Mouse (Mus musculus) cortical plate, adult 2 months (tissue): ENCODE results near the gene Copz2. TPM values are rescaled to one million over a fixed set of nuclear protein-coding genes. Genes with fewer than 3 reads are reported as not detected.
A peak's percentile ranks its signal among the peaks of the same experiment; 100 is the strongest.
"Not testable (repeated sequence)": the region's sequence is repeated elsewhere in the genome, so short reads cannot be mapped to it uniquely, and the experiment has no call there.

Experiments used
- H3K27ac ChIP-seq: fragments of 200-500 bp; 2 replicates; pipeline ENCODE4 v1.5.1; 2012; ENCODE audit warnings: low read length, control low read depth, inconsistent platforms; ENCODE audit not compliant: insufficient read depth
- H3K4me1 ChIP-seq: fragments of 200-500 bp; 2 replicates; pipeline ENCODE4 v1.6.1; 2011; ENCODE audit warnings: low read length; ENCODE audit not compliant: control insufficient read depth, insufficient read depth
- H3K4me3 ChIP-seq: fragments of 200-500 bp; 2 replicates; pipeline ENCODE4 v1.5.1; 2011; ENCODE audit warnings: mild to moderate bottlenecking, low read length, control low read depth; ENCODE audit not compliant: insufficient read depth
- CTCF ChIP-seq: fragments of 200-500 bp; IDR thresholded peaks from 2 replicates; pipeline ENCODE4 v1.5.1; 2011; ENCODE audit warnings: mild to moderate bottlenecking, control low read depth, low read length; ENCODE audit not compliant: insufficient read depth; ENCODE audit errors: extremely low read depth
- POLR2A ChIP-seq: fragments of 200-500 bp; IDR thresholded peaks from 2 replicates; pipeline ENCODE4 v1.6.1; 2011; ENCODE audit warnings: mild to moderate bottlenecking, low read length, control low read depth; ENCODE audit not compliant: insufficient read depth; ENCODE audit errors: extremely low read depth
- polyA plus RNA-seq: library from polyadenylated mRNA; depleted of rRNA; stranded (reverse); fragments of >200 nt; gene quantifications from 2 replicates; pipeline ENCODE4 v1.2.3, GENCODE M21; 2012

The Copz2 gene
- polyA plus RNA-seq, 1 experiment = 14.2 TPM

- TF ChIP-seq CTCF (peak; percentile 20; the same call in 1 of the 2 replicates), POLR2A (no peak)
- H3K4me1 ChIP-seq = no peaks in the 10 kb centered on the region
- H3K27ac ChIP-seq = no peak overlapping the region
- H3K4me3 ChIP-seq = no peak overlapping the region
Measured at GRCm38 (mm10) chr11:96837298-96837697, 12.4 kb upstream of the Copz2 start.

- Histone ChIP-seq H3K27ac (no peak overlapping the region), H3K4me3 (no peak overlapping the region)
- TF ChIP-seq CTCF = no peak
- TF ChIP-seq POLR2A = no peak
Measured at GRCm38 (mm10) chr11:96838341-96838740, 11.3 kb upstream of the Copz2 start.

GRCm38 (mm10) chr11:96839428-96839827, 10.2 kb upstream of the Copz2 start:
- H3K27ac ChIP-seq = no peak overlapping the region
- no peak overlapping the region for H3K4me3 ChIP-seq
- TF ChIP-seq POLR2A (no peak), CTCF (no peak)
- H3K4me1 ChIP-seq = no peaks in the 10 kb centered on the region

More at GRCm38 (mm10) chr11:96838341-96838740, 11.3 kb upstream of the Copz2 start:
- H3K4me1 ChIP-seq = no peaks in the 10 kb centered on the region

- Histone ChIP-seq H3K27ac (no peak overlapping the region; the same call in 1 of the 2 replicates), H3K4me3 (no peak overlapping the region), H3K4me1 (no peaks in the 10 kb centered on the region)
- TF ChIP-seq CTCF (no peak), POLR2A (no peak)
Measured at GRCm38 (mm10) chr11:96839877-96840276, 9.8 kb upstream of the Copz2 start.

GRCm38 (mm10) chr11:96840290-96840689, 9.4 kb upstream of the Copz2 start:
- peak overlapping the region; percentile 18 for H3K27ac ChIP-seq
- H3K4me3 ChIP-seq = no peak overlapping the region
- no peaks in the 10 kb centered on the region for H3K4me1 ChIP-seq
- TF ChIP-seq CTCF (no peak), POLR2A (0 out of 2 replicates have a peak, but pooled peaks have one; percentile 36)

- TF ChIP-seq POLR2A = no peak
- TF ChIP-seq CTCF = no peak
- no peaks in the 10 kb centered on the region for H3K4me1 ChIP-seq
- no peak overlapping the region for H3K4me3 ChIP-seq
- H3K27ac ChIP-seq = no peak overlapping the region
Measured at GRCm38 (mm10) chr11:96843627-96844026, 6.0 kb upstream of the Copz2 start.

- Histone ChIP-seq H3K27ac (no peak overlapping the region), H3K4me3 (no peak overlapping the region), H3K4me1 (no peaks in the 10 kb centered on the region)
- no peak for TF ChIP-seq POLR2A
- TF ChIP-seq CTCF = no peak
Measured at GRCm38 (mm10) chr11:96847240-96847639, 2.4 kb upstream of the Copz2 start.

- Histone ChIP-seq H3K27ac (no peak overlapping the region), H3K4me3 (no peak overlapping the region), H3K4me1 (no peaks in the 10 kb centered on the region)
- TF ChIP-seq CTCF (no peak), POLR2A (no peak)
Measured at GRCm38 (mm10) chr11:96848694-96849093, 976 bp upstream of the Copz2 start.

GRCm38 (mm10) chr11:96849145-96849544, 525 bp upstream of the Copz2 start:
- H3K4me1 ChIP-seq, H3K27ac ChIP-seq: not testable (repeated sequence)
- H3K4me3 ChIP-seq = peak overlapping the region; percentile 36; the same call in 1 of the 2 replicates

- H3K4me3 ChIP-seq = no peak overlapping the region
- TF ChIP-seq POLR2A (no peak), CTCF (no peak)
- peaks cover 2% of the 10 kb centered on the region; the same call in 1 of the 2 replicates for H3K4me1 ChIP-seq
Measured at GRCm38 (mm10) chr11:96857446-96857845, 7.8 kb downstream of the Copz2 start.

GRCm38 (mm10) chr11:96859635-96860034, 10.0 kb downstream of the Copz2 start:
- Histone ChIP-seq H3K27ac (no peak overlapping the region), H3K4me1 (peaks cover 2% of the 10 kb centered on the region; the same call in 1 of the 2 replicates), H3K4me3 (no peak overlapping the region)
- TF ChIP-seq CTCF = no peak

More at GRCm38 (mm10) chr11:96857446-96857845, 7.8 kb downstream of the Copz2 start:
- H3K27ac ChIP-seq = no peak overlapping the region
